Mouse (Mus musculus): ENCODE results near the gene Rbm26.

The Rbm26 gene

GRCm38 (mm10) chr14:105177238-105177693 is at the start of gene Rbm26:
Gene Rbm26, minus strand, starts transcription at chr14:105177327.
- peak; percentile 94 to 96 for DNase-seq (ENCODE audit: low spot score in 2 of 2)

GRCm38 (mm10) chr14:105225790-105226189 is 48.7 kb upstream of the Rbm26 start:
- DNase-seq (ENCODE audit: low spot score in 2 of 2): no peak

GRCm38 (mm10) chr14:105222240-105222639 is 45.1 kb upstream of the Rbm26 start:
- no peak for DNase-seq (ENCODE audit: low spot score in 2 of 2)

- no peak for DNase-seq (ENCODE audit: low spot score in 2 of 2)
These were observed 42.6 kb upstream of the Rbm26 start for GRCm38 (mm10) chr14:105219525-105220376.

- no peak for DNase-seq (ENCODE audit: low spot score in 2 of 2)
These were observed 21.3 kb upstream of the Rbm26 start for GRCm38 (mm10) chr14:105198401-105198800.

- no peak for DNase-seq (ENCODE audit: low spot score in 2 of 2)
These were observed 17.6 kb upstream of the Rbm26 start for GRCm38 (mm10) chr14:105194682-105195081.

GRCm38 (mm10) chr14:105184866-105185265 is 7.7 kb upstream of the Rbm26 start:
- DNase-seq (ENCODE audit: low spot score in 2 of 2): no peak

GRCm38 (mm10) chr14:105182786-105183185 is 5.7 kb upstream of the Rbm26 start:
- DNase-seq (ENCODE audit: low spot score in 2 of 2): no peak

GRCm38 (mm10) chr14:105179733-105180132 is 2.6 kb upstream of the Rbm26 start:
- no peak for DNase-seq (ENCODE audit: low spot score in 2 of 2)

- no peak for DNase-seq (ENCODE audit: low spot score in 2 of 2)
These were observed 1.9 kb upstream of the Rbm26 start for GRCm38 (mm10) chr14:105178996-105179395.

GRCm38 (mm10) chr14:105176381-105177168 is 552 bp downstream of the Rbm26 start:
- DNase-seq (ENCODE audit: low spot score in 2 of 2): peak in 1 of 2 experiments; percentile 5

GRCm38 (mm10) chr14:105167181-105167580 is 9.9 kb downstream of the Rbm26 start:
- no peak for DNase-seq (ENCODE audit: low spot score in 2 of 2)

GRCm38 (mm10) chr14:105164793-105165192 is 12.3 kb downstream of the Rbm26 start:
- no peak for DNase-seq (ENCODE audit: low spot score in 2 of 2)

GRCm38 (mm10) chr14:105161334-105161733 is 15.8 kb downstream of the Rbm26 start:
- DNase-seq (ENCODE audit: low spot score in 2 of 2): no peak

GRCm38 (mm10) chr14:105158526-105158925 is 18.6 kb downstream of the Rbm26 start:
- DNase-seq (ENCODE audit: low spot score in 2 of 2): no peak

- no peak for DNase-seq (ENCODE audit: low spot score in 2 of 2)
These were observed 43.1 kb downstream of the Rbm26 start for GRCm38 (mm10) chr14:105134076-105134475.

- DNase-seq (ENCODE audit: low spot score in 2 of 2): no peak
These were observed 49.3 kb downstream of the Rbm26 start for GRCm38 (mm10) chr14:105127715-105128385.

- DNase-seq (ENCODE audit: low spot score in 2 of 2): no peak
These were observed 52.6 kb downstream of the Rbm26 start for GRCm38 (mm10) chr14:105124513-105124912.

- no peak for DNase-seq (ENCODE audit: low spot score in 2 of 2)
These were observed 61.7 kb downstream of the Rbm26 start for GRCm38 (mm10) chr14:105115402-105115801.

- DNase-seq (ENCODE audit: low spot score in 2 of 2): no peak
These were observed 70.9 kb downstream of the Rbm26 start for GRCm38 (mm10) chr14:105106252-105106651.

GRCm38 (mm10) chr14:105098861-105099260 is 78.3 kb downstream of the Rbm26 start:
- DNase-seq (ENCODE audit: low spot score in 2 of 2): no peak

GRCm38 (mm10) chr14:105096221-105096620 is 80.9 kb downstream of the Rbm26 start:
- DNase-seq (ENCODE audit: low spot score in 2 of 2): no peak
